Mouse (Mus musculus) kidney, postnatal 25 days (tissue): ENCODE data around the gene Sema6c.
A peak's percentile ranks its signal among the peaks of the same experiment; 100 is the strongest.
"Not testable (repeated sequence)": the region's sequence is repeated elsewhere in the genome, so short reads cannot be mapped to it uniquely, and the experiment has no call there.

Experiments
- DNase-seq, 2 experiments: peaks; one replicate each; pipeline ENCODE4 v3.0.0; 2021; ENCODE audit warnings: mixed read lengths in 2 of 2

The Sema6c gene

DNA sequence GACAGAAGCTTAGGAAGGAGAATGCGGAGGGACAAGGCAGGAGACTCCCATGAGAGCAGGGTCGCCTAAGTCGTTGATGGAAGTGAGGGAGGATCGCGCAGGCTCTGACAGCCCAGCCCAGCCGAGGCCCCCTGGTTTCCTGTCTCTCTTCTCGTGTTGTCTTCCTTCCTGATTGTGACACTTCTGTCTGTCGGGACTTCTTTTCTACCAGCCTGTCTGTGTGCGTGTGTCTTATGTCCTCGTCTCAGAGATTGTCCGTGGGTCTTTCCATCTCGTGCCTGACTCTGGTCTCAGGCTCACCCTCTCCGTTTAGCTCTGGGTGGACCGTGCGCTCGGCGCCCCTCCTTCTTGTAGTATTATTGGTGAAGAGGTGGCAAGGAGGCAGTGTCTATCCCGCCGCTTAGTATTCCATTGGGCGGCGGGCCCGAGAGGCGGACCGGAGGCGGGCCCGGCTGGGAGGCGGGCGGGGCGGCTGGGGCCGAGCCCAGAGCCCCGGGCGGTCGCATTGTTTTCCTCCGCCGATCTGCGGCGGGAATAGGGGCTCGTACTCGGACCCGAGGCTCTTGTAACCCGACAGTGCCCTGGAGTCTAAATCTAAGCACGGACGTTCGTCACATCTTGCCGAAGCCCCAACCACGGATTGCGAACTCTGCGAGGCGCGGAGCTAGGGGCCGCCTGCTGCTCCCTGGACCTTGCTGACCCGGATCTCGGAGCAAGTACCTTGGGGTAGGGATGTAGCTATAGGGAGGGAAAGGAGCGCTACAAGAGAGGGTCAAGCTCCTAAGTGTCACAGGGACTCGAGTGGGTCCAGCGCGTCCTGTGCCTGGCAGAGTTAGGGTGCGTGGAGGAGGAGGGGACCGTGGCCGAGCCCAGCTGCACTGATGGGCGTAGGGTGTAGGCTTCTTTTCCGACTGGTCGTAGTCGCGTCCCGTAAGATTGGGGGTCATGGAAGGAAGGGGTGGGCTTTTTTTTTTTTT is at the start of gene Sema6c:
Gene Sema6c (plus strand): TSS at position 471 of the 977 bp plus-strand sequence.
- peak; percentile 91 to 95 for DNase-seq

DNA sequence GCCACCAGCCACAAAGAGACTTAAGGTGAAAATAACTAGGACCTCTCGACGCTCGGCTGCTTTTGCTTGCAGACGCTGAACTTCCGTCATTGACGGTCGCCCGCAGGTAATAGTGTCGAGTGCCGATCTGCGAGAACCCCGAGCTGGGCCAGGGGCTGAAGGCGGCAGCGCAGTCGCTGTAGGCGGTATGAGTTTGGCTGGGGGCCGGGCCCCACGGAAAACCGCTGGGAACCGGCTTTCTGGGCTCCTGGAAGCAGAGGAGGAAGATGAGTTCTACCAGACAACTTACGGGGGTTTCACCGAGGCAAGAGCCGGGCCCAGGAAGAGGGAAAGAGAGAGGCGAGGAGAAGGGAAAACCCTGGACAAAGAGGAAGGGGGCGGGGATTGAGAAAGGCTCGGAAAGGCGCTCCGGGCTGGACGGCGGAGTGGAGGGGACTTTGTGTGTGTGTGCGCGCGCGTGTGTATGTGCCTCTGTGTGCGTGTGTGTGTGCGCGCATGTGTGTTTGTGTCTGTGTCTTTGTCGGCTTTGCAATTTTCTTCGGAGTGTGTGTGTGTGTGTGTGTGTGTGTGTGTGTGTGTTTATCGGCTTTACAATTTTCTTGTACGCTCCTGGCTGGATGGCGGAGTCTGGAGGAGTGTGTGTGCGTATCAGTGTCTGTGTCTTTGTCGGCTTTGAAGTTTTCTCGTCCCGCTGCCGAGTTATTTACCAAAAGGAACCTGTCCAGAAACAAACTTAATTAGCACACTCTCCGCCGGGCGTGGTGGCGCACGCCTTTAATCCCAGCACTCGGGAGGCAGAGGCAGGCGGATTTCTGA is 49.1 kb upstream of the Sema6c start, which contains the start of gene Vps72:
Gene Vps72 (plus strand): TSS at position 112 of the 816 bp plus-strand sequence.
- DNase-seq, result peak; percentile 91 to 96

DNA sequence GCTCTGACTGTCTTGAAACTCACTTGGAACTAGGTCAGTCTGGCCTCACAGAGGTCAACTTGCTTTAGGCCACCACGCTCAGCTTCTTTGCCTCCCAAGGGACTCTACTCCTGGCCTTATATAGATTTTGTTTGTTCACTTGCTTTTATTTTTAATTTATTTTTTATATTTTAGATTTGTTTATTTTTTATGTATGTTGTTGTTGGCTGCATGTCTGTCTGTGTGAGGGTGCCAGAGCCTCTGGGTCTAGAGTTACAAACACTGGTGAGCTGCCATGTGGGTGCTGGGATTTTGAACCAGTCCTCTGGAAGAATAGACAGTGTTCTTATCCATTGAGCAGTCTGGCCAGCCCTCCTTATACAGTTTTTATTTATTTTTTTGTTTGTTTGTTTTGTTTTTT is 47.5 kb upstream of the Sema6c start:
- no peak for DNase-seq

DNA sequence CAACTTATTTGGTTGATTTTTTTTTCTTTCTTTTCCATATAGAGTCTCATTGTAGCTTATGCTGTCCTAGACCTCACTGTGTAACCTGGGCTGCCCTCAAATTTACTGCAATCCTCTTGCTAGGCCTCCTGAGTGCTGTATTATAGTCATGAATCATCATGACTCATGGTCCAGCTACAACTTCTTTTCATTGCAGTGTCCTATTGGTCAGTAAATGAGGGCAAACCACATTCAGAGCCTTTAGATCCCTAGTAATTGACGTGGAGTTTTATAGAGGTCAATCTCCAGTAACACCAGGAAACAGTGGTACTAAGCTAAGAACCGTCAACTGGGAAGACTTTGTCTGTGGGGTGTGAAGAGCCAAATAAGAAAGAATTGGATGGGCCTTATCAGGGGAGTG is 42.5 kb upstream of the Sema6c start:
- no peak for DNase-seq

DNA sequence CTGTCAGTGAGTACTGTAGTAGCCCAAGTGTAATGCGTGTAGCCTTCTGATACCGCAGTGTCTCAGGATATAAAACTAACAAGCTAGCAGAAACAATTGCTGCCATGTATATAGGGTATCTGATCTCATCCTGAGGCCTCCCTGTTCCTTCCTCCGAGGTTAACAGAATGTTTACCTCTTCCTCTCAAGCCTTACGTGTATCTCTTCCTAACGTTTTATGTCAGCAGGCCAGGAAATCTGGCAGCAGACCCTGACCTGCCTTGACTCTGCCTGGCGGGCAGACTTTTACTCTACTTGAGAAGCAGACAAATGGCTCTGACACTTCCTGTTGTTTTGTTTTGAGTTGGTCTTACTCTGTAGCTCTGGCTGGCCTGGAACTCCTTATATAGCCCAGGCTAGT is 38.7 kb upstream of the Sema6c start:
- no peak for DNase-seq

DNA sequence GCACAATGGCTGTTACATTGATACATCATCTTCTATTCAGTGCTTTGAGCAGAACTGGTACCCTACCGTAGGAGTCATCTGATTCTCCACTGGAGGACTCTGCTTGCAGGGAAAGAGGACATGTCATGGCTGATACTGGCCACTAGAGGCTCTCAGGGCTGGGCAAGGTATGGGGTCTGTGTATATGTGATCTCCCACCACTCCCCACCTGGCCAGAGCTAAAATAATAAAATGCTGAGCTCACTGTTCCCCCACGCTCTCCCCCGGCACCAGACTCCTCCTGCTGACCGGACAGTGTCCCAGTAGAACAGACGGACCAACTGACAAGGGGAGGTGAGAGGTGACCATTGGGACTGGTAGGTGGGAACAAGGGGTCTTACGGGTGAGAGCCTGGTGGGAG is 36.0 kb upstream of the Sema6c start, which contains the start of gene Tmod4:
Gene Tmod4 (plus strand): TSS at position 231 of the 400 bp plus-strand sequence.
- no peak for DNase-seq

DNA sequence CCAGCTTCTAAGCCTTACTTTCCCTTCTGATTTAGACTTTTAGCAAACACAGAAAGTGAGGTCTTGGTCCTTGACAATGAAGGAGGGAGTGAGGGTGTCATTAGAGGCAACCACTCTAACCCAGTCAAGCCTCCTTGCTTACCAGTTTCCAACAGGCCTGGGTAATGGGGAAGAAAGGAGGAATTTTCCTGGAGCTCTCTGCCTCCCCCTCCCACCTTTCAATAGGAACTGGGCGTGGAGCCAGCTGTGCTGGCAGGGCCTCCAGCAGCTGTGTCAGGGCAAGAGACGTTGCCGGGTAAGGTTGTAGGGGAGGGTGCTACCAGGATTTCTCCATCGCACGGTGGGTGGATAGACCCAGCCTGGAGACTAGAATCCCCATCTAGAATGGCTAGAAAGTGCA is 35.3 kb upstream of the Sema6c start:
- peak; percentile 63 to 68 for DNase-seq

DNA sequence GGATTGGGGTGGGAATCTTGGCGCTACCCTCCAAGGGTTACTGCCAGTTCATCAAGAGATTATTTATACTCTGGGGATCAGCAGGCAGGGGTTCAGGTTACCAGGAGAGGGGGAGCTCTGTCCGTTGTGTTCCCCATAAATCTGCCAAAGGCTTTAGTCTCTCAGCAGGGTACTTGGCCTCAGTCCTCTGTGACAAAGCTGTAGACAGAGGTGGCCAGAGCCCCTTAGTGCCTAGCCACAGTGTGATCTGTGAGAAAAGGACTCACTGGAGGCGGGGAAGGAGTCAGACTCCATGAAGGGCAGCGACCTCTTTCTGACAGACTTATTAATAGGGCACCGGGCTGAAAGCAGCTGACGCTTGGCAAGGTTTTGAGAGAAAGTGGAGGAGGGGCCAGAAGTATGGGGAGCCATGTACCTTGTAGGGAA is 31.0 kb upstream of the Sema6c start:
- peak; percentile 76 to 87 for DNase-seq

DNA sequence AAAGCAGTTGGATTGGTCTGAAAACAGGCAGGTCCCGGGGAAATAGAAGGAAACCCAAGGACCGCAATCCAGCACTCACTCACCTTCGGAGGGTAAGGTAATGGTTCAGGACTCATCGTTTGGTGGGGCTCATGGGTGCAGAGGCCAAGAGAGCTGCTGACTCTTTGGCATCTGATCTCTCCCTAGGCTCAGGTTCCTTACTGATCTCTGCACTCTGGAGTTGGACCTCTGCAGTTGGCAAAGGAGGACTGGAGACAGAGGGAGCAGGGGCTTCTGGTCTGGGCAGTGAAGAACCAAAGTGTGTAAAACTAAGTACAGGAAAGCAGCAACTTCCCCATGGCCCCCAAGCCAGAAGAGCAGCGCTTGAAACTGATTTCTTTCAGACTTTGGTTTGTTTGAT is 30.2 kb upstream of the Sema6c start:
- peak; percentile 26 to 70 for DNase-seq

DNA sequence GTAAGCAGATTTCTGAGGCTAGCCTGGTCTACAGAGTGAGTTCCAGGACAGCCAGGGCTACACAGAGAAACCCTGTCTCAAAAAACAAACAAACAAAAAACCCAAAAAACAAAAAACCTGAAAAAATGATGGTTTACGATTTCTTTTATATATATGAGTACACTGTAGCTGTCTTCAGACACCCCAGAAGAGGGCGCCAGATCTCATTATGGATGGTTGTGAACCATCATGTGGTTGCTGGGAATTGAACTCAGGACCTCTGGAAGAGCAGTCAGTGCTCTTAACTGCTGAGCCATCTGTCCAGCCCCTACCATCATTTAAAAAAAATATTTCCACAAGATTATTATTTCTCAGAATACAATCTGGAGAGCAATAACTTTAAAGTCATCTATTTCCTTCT is 27.9 kb upstream of the Sema6c start:
- not testable (repeated sequence) for DNase-seq

DNA sequence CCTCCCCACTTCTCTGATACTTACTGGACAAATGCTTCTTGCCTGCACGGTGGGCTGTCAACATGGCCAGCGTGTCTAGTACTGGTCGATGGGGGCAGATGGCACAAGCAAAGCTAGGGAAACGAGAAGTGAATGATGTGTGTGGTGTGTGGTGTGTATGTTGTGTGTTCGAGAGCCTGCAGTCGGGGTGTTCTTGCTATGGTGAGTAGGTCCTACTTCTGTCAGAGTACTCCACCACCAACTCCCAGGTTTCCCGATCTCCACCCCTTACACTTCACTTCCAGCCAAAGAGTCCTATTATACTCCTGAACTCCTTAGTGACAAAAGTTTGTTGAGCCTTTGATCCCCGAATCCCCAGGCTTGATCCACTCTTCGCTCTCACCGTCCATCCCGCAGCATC is 27.1 kb upstream of the Sema6c start:
- no peak for DNase-seq

DNA sequence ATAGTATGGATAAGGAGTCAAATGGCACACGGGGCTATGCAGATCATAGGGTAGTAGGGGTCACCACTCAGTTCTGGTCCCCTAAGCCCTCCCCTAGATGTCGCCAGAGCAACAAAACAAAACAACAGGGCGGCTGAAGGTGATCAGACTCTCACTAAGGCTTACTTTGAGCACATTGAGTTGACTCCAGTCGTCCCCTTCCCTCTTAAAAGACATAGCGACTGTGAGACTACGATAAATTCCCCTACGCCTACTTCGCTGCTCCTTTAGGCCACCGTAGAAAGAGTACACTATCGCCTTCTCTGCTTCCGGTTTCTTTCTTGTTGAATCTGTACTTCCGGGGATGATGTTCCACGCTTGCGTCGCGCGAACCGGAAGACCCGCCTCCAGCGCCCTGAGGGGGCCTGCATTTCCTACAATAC is 26.6 kb upstream of the Sema6c start, which contains the start of the genes Scnm1 and Lysmd1:
Gene Scnm1 (minus strand): TSS at position 332 of the 422 bp plus-strand sequence.
Gene Lysmd1 (plus strand): TSS at position 409 of the 422 bp plus-strand sequence.
- DNase-seq, result peak; percentile 89 to 96

DNA sequence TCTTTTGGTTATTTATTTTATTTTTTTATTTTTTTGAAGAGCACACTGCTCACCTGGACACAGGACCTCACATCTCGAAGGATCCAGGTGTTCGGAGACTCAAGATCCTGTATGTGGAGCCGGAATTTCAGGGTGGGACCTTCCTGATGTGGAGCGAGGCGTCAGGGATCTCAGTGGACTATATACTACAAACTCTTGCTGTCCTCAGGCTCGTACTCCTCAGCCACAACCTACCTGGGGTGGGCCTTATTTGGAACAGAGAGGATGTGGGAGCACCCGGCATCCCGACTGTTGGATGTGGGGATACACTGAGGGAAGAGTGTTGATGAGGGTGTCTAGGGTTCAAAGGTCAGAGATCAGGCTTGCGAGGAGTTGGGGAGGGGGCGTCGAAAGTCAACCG is 26.1 kb upstream of the Sema6c start:
- DNase-seq, result not testable (repeated sequence)

DNA sequence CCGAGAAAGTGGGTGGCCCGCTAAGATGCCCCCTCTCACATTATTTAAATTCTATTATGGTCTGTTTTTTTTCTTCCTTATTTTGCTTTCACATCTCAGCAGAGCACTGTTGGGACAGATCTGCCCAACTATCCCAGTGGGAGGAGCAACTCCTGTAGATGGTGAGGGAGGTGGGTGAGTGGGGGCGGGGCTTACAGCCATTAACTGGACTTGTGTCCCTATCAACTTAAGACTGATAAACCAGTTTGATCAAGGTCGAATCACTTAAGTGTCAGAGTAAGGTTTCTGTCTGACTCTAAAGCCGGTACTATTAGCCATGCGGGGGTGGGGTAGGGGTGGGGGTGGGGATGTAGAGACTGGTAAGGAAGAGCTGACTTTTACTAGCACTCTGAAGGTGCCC is 25.2 kb upstream of the Sema6c start:
- peak; percentile 86 to 88 for DNase-seq

DNA sequence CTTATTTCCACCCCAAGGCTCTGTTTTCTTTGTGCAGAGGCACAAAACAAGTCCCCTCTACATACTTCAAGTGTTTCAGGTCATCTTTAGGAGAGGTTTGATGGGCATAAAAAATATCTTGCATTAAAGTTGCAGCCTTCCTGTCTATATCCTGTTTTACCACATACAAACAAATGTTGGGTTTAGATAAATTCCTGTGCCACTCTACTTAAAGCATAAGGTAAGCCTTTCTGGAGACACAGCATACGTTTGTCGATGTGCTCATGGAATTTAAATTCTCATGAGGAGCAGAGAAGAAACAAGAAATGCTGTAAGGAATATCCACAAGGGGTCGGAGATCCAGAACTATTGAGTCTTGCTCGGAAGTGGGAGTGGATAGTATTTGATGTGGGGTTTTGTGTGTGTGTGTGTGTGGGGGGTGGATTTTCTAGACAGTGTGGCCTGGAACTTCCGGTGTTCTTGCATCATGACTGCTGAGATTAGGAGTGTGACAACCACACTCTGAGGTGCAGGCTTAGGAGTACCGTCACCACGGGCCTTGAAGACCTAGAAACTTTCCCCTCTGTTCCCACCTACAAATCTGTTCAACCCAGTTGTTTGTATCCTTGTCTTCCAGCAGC is 24.7 kb upstream of the Sema6c start:
- DNase-seq, result no peak

DNA sequence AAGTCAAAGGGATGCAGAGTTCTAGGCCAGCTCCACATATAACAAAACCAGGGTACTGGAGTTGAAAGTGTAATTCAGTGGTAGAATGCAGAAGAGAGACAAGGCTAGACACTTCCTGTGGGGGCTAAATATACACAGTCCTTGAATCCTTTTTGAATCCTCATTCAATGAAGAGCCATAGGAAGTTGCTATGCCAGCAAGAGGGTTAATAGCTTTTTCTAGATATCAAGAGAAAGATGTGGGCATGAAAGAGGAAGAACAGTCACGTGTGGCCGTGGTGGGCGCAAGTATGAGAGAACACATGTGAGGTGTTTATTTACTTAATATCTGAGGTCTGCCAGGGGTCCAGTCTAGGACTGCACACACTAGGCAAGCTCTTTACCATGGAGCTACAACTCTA is 23.9 kb upstream of the Sema6c start:
- no peak for DNase-seq

DNA sequence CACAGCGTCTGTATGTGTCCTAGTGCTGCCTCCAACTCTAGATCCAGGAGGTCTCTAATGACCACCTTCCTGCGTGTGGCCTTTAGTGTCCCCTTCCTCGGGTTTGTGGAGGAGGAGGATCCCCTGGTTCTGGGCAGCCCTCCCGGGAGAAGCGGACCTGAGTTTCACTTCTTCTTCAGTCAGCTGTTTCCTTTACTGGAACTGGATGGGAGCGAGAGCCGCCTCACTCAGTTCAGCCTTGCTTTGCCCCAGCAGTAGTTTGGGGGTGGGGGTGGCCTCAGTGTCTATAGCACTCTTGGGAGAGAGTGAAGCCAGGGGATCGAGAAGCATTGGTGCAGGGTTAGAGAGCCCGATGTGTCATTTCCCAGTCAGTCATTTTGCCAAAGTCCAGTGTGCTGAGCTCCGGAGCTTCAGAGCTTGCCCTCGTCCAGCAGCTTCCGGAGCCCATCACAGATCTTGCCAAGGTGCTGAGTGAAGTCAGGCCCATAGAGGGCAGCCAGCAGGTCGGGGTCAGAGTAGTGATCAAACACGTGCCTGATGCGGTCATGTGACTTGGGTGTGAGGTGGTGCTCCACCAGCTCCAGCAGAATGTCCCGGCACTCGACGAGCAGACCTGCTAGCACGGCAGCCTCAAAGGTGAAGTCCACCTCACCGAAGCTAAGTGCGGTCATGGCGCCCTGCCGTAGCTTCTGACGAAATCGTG is 20.5 kb upstream of the Sema6c start:
- peak; percentile 82 to 92 for DNase-seq

DNA sequence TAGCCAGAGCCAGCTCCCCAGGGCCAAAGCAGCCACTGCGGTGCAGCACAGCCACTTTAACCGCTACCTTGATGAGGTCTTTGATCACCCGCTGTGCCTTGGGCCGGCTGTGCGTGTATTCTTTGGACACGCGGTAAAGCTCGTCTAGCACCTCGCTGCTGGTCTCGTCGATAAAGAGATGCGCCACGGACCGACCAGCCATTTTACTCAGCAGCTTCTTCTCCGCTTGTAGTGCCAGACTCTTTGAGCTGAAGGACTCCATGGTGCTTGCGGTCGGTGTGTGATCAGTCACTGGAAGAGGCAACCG is 20.0 kb upstream of the Sema6c start:
- DNase-seq, result no peak

DNA sequence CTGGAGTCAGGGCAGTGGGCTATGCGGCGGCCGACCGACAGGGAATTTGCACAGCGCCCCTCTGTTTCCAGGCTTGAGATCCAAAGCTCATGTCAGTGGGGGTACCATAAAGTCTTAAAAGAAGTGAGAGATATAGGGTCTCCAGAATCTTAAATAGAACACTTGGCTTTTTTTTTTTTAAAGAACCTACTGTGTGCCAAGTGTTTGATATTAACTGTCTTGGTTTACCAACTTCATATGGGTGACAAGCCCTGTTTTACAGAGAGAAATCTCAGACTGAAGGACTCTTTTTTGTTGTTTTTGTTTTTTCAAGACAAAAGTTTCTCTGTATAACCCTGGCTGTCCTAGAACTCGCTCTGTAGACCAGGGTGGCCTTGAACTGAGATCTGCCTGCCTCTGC is 19.5 kb upstream of the Sema6c start:
- no peak for DNase-seq

DNA sequence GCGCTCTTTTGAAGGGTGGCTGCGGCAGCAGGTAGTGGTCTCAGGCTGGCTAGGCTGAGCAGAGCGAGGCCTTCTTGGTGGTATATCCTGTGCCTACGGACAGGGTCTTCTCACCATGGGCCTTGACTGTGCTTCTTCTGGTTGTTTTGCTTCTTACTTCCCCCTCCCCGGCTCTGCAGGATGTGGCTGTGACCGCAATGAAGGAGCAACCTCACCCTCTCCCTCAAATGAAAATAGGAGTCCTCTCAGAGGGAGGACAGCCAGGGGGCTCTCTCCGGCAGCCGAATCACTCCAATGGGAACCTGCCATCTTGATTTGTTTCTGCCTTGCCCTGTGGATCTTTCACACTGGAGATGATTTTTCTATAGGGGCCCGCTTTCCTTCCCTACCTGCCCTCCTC is 18.8 kb upstream of the Sema6c start:
- DNase-seq, result no peak

DNA sequence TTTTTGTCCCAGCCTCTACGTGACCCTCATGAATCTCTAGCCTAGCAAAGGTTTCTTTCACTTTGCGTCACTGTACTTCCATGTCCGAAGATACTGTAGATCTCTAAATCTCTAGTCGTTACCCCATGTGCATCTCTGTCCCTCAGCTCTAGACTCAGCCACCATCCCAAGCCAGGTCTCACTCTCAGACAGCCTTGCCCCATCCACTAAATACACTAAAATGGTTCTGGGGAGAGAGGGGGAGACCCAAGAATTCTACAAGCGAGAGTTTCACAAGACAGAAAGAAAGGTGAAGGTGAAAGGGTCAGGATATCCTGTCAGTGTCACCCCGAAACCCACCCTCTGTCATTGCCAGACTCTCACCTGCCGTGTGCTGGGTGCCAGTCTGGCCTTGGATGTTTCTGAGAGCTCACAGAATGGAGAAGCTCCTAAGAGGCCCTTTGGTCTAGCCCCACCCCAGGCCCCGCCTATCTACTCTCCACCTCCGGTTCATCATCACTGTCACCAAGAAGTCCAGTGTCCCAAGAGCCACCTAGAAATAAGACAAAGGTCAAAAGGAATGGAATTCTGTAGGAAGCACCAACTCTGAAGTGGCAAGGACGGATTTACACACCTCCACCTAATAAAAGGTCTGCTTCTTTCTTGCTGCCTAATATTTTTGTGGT is 18.2 kb upstream of the Sema6c start, which contains the start of gene Tnfaip8l2:
Gene Tnfaip8l2 (minus strand): TSS at position 409 of the 665 bp plus-strand sequence.
- peak in 1 of 2 experiments; percentile 49 for DNase-seq

DNA sequence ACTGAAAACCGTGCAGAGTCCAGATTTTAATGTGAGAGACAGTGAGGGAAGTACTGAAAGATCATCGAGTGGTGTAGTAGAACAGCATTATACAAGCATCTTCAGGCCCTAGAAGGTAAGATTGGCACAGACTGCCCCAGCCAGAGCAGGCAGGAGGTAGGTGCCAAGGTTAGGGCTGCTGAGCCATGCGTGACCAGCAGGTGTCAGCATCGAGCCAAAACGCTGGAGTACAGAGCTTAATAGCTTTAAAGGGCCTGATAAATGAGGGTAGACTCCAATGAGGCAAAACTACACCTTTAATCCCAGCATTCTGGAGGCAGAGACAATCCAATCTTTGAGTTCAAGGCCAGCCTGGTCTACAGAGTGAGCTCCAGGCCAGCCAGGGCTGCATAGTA is 17.6 kb upstream of the Sema6c start:
- peak; percentile 90 to 92 for DNase-seq
